Mouse (Mus musculus) midbrain, embryonic 15.5 days (tissue): ENCODE data around the gene Hgfac. TPM values are rescaled to one million over a fixed set of nuclear protein-coding genes. Genes with fewer than 3 reads are reported as not detected.
A peak's percentile ranks its signal among the peaks of the same experiment; 100 is the strongest.

Source experiments
- ATAC-seq: fragments of 200-750 bp; cut with Nextera tagmentation; replicated peaks from 2 replicates; pipeline ENCODE4 v1.8.0; 2017; ENCODE audit warnings: moderate TSS enrichment
- H3K27ac ChIP-seq: fragments of 300-500 bp; sonication (generic); 2 replicates; pipeline ENCODE4 v1.5.1; 2015; ENCODE audit warnings: mild to moderate bottlenecking, inconsistent platforms
- H3K27me3 ChIP-seq: fragments of 300-500 bp; sonication (generic); replicated peaks from 2 replicates; pipeline ENCODE4 v1.6.1; 2015; ENCODE audit warnings: inconsistent platforms
- H3K36me3 ChIP-seq: fragments of 300-500 bp; sonication (generic); replicated peaks from 2 replicates; pipeline ENCODE4 v1.6.1; 2015; ENCODE audit warnings: inconsistent platforms
- H3K4me1 ChIP-seq: fragments of 300-500 bp; sonication (generic); 2 replicates; pipeline ENCODE4 v1.6.1; 2015; ENCODE audit warnings: inconsistent platforms
- H3K4me2 ChIP-seq: fragments of 300-500 bp; sonication (generic); 2 replicates; pipeline ENCODE4 v1.6.1; 2015; ENCODE audit warnings: inconsistent platforms, mild to moderate bottlenecking, moderate library complexity
- H3K4me3 ChIP-seq: fragments of 300-500 bp; sonication (generic); 2 replicates; pipeline ENCODE4 v1.5.1; 2015; ENCODE audit warnings: mild to moderate bottlenecking, inconsistent platforms
- H3K9ac ChIP-seq: fragments of 300-500 bp; sonication (generic); 2 replicates; pipeline ENCODE4 v1.6.1; 2015; ENCODE audit warnings: mild to moderate bottlenecking, inconsistent platforms
- H3K9me3 ChIP-seq: fragments of 300-500 bp; sonication (generic); 2 replicates; pipeline ENCODE4 v1.6.1; 2016; ENCODE audit warnings: inconsistent platforms
- WGBS: fragments of 180-500 bp; shearing (Covaris S2); methylation state at CpG from one replicate; pipeline ENCODE4 v1.1.7; 2015; ENCODE audit warnings: mixed read lengths; 5-methylcytosine and 5-hydroxymethylcytosine counted together
- polyA plus RNA-seq: library from polyadenylated mRNA; unstranded; fragments of >200 nt; fragmentation: Nextera tagmentation; extraction: Ambion mirVana; gene quantifications from 2 replicates; pipeline ENCODE4 v1.2.1, GENCODE M21; 2015

Gene Hgfac
- polyA plus RNA-seq: 0.49 and 0.67 TPM in 2 replicates

DNA sequence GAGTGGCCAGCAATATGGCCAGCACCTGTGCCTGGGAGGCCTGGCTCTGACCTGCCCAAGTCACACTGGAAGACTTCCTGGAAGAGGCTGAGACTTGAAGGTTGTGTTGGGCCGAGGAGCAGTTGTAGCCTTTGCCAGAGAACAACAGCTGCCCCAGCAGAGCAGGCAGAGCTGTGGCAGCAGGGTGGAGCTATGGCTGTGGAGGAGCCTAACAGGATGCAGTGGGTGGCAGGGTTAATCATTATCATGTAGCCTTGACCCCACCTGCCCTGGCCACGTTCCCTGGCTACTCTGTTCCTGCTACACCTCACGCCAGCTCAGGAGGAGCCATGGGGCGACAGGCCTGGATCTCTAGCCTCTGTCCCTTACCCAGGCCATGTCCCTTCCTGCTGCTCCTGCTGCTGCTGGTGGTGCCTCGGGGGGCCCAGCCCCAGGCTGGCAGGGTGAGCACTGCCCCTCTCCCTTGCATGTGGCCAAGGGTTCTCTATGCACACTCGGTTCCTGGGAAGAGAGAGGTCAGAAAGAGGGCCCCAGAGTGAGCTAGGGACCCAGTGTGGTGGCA, at the start of gene Hgfac:
TSS of gene Hgfac (plus strand) at position 242 of the 562 bp plus-strand sequence.
- no peak within 1 kb of the TSS for H3K27ac ChIP-seq
- no peaks in the 10 kb centered on the region for H3K9me3 ChIP-seq
- no peaks in the 10 kb centered on the region for H3K4me1 ChIP-seq
- no peak for ATAC-seq
- no peak within 1 kb of the TSS for H3K4me3 ChIP-seq
- H3K4me2 ChIP-seq: no peak within 1 kb of the TSS
- no peaks in the 10 kb centered on the region for H3K36me3 ChIP-seq
- no peak within 1 kb of the TSS for H3K9ac ChIP-seq
- 72% methylated on average over 6 of the region's 6 CpGs for WGBS
- H3K27me3 ChIP-seq: no peaks in the 10 kb centered on the region

DNA sequence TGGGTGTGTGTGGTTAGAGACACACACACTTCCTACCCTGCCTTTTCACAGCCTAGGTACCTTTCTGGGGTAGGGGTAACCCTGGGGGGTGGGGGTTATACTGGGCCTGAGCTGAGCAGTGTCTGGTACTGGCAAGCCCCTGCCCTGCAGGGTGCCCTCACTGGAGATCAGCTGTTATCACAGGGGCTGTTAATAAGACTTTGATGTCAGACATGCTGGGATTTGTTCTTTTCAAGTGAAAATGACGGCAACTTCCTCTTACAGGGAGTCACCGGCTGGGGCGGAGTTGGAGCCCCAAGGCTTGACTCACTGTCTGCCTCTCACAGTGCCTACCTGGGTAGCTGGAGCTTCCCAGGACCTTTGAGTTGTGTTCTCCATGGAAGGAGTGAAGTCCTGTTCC, 42.6 kb upstream of the Hgfac start:
- no peak overlapping the region for H3K27ac ChIP-seq
- WGBS: 39% methylated on average over 3 of the region's 3 CpGs
- no peak for ATAC-seq

GRCm38 (mm10) chr5:34999281-34999680, 42.0 kb upstream of the Hgfac start:
- no peak for ATAC-seq
- Histone ChIP-seq H3K4me2 (no peak overlapping the region), H3K4me3 (no peak overlapping the region), H3K27me3 (no peaks in the 10 kb centered on the region), H3K9me3 (no peaks in the 10 kb centered on the region), H3K27ac (no peak overlapping the region), H3K36me3 (no peaks in the 10 kb centered on the region), H3K4me1 (peaks cover 20% of the 10 kb centered on the region), H3K9ac (no peak overlapping the region)
- 85% methylated on average over 6 of the region's 6 CpGs for WGBS

More for the DNA sequence above, 42.6 kb upstream of the Hgfac start:
- Histone ChIP-seq H3K4me2 (no peak overlapping the region), H3K9me3 (no peaks in the 10 kb centered on the region), H3K27me3 (no peaks in the 10 kb centered on the region), H3K9ac (no peak overlapping the region), H3K36me3 (no peaks in the 10 kb centered on the region), H3K4me3 (no peak overlapping the region), H3K4me1 (peaks cover 20% of the 10 kb centered on the region)

DNA sequence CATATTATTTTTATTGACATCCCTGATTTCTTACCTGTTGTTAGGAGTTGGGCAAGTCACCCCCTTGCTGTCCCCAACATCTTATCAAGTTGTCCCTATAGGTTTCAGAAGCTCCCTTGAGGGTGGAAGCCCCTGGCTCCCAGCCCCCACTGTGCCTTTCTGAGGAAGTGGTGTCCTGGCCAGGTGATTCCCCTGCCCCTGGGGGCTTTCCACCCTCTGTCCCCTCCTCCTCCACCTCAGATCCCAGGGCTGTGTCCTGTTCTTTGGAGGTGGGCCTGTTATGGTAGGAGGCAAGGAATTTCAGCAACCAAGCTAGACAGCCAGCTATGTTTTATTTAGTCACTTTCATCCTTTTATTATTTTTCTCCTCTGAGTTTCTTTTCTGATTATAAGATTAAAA, 41.0 kb upstream of the Hgfac start:
- Histone ChIP-seq H3K4me1 (peaks cover 16% of the 10 kb centered on the region), H3K27me3 (no peaks in the 10 kb centered on the region), H3K36me3 (no peaks in the 10 kb centered on the region), H3K9me3 (no peaks in the 10 kb centered on the region), H3K4me3 (no peak overlapping the region), H3K27ac (no peak overlapping the region), H3K9ac (no peak overlapping the region), H3K4me2 (no peak overlapping the region)
- no peak for ATAC-seq

DNA sequence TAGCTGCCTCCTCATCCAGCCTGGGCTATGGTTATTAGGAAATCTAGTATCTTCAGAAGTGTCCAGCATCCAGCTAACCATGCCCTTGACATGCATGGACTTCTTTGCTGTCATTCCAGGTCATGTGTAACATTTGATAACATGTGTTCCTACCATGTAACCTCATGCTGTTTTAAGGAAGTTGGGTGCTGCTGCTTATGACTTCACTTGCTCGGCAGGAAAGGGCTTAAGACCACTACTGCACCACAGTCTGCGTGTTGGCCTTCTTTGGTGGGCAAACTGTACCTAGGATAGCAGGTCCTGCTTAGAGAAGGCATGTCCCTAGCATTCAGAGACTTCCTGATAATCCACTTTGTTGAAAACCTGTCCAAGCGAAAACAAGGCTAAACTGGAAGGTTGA, 40.2 kb upstream of the Hgfac start:
- Histone ChIP-seq H3K4me3 (no peak overlapping the region), H3K36me3 (no peaks in the 10 kb centered on the region), H3K4me1 (peaks cover 16% of the 10 kb centered on the region), H3K9ac (no peak overlapping the region), H3K9me3 (no peaks in the 10 kb centered on the region), H3K27ac (0 out of 2 replicates have a peak overlapping the region, but pooled peaks have one; percentile 48), H3K4me2 (no peak overlapping the region), H3K27me3 (no peaks in the 10 kb centered on the region)
- WGBS: 69% methylated on average over 3 of the region's 3 CpGs
- ATAC-seq: no peak

DNA sequence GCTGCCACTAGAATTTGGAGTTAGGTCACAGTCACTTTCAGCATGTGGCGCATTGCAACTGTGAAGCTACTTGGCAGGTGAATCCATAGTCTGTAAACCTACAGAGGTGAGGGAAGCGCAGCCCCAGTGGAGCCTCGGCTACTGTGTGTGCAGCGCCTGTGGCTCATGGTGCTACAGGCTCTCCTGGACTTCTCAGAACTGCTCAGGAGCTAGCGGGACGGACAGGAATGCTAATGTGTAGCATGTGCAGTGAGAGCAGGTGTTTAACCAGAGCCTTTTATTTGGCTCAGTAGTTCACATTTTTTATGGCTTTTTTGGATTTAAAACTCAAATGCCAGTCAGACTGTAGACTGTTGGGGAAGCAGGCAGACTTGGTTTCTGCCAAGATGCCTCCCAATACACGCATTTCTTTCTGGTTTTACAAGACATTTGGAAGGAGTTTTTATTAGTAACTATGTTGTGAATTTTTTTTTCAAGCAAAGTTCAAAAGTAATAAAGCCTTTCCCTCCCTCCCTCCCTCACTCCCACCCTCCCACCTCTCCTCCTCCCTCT, 37.6 kb upstream of the Hgfac start:
- H3K4me1 ChIP-seq: peaks cover 9% of the 10 kb centered on the region
- no peaks in the 10 kb centered on the region for H3K36me3 ChIP-seq
- H3K4me2 ChIP-seq: no peak overlapping the region
- H3K9ac ChIP-seq: no peak overlapping the region
- H3K27me3 ChIP-seq: no peaks in the 10 kb centered on the region
- WGBS: 78% methylated on average over 7 of the region's 7 CpGs
- H3K27ac ChIP-seq: 0 out of 2 replicates have a peak overlapping the region, but pooled peaks have one; percentile 4
- H3K4me3 ChIP-seq: no peak overlapping the region
- ATAC-seq: no peak
- H3K9me3 ChIP-seq: no peaks in the 10 kb centered on the region

DNA sequence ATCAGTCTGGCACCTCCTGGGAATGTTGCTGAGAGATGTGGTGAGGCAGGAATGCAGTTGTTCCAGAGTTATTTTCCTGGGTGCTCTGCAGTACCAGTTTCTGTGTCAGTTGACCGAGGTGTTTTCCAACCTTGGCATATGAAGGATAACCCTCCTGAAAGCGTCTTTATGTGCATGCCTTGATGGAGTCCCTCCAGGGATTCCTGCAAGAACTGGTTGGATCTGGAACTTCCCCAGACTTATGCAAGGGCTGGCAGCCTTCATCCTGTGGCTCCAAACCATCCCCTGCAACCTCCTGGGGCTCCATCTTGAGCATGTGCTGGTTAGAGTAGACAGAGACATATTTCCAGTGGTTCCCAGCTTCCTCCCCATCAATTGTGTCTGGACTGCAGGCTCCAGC, 36.5 kb upstream of the Hgfac start:
- H3K4me1 ChIP-seq: peaks cover 7% of the 10 kb centered on the region
- H3K27me3 ChIP-seq: no peaks in the 10 kb centered on the region
- H3K36me3 ChIP-seq: no peaks in the 10 kb centered on the region
- no peak overlapping the region for H3K27ac ChIP-seq
- H3K9me3 ChIP-seq: no peaks in the 10 kb centered on the region
- H3K4me3 ChIP-seq: no peak overlapping the region
- no peak overlapping the region for H3K9ac ChIP-seq
- no peak overlapping the region for H3K4me2 ChIP-seq
- no peak for ATAC-seq
- WGBS: 90% methylated on average over 2 of the region's 2 CpGs

- ATAC-seq: no peak
- WGBS: 93% methylated on average over 3 of the region's 3 CpGs
- Histone ChIP-seq H3K9me3 (no peaks in the 10 kb centered on the region), H3K4me2 (no peak overlapping the region), H3K4me3 (no peak overlapping the region), H3K36me3 (no peaks in the 10 kb centered on the region), H3K9ac (no peak overlapping the region), H3K4me1 (peaks cover 7% of the 10 kb centered on the region), H3K27me3 (no peaks in the 10 kb centered on the region), H3K27ac (no peak overlapping the region)
Observed at GRCm38 (mm10) chr5:35005659-35006058, 35.6 kb upstream of the Hgfac start.

DNA sequence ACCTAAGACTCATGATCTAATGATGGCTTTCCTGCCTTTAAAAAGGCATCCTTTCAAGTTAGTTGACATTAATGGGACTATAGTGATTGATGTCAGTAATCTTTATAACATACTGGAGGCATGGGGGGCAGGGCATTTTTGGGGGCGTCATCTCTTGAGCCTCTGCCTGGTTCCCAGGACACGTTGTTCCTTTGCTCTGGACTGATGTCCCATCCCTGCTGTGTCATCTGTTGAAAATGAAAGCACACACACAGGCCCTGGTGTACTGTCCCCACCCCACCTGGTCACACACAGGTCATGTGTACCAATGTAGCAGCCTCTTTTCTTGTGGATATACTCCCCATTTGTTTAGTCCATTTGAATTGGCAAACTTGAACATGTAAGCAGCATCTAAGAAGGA, 34.7 kb upstream of the Hgfac start:
- Histone ChIP-seq H3K27ac (no peak overlapping the region), H3K9ac (no peak overlapping the region), H3K4me3 (no peak overlapping the region), H3K36me3 (no peaks in the 10 kb centered on the region), H3K27me3 (no peaks in the 10 kb centered on the region), H3K4me1 (peaks cover 4% of the 10 kb centered on the region), H3K9me3 (no peaks in the 10 kb centered on the region), H3K4me2 (no peak overlapping the region)
- whole genome bisulfite sequencing: 84% methylated on average over 2 of the region's 2 CpGs
- no peak for ATAC-seq

- Histone ChIP-seq H3K36me3 (no peaks in the 10 kb centered on the region), H3K27ac (no peak overlapping the region), H3K27me3 (no peaks in the 10 kb centered on the region), H3K9ac (no peak overlapping the region), H3K4me2 (no peak overlapping the region), H3K4me1 (peaks cover 8% of the 10 kb centered on the region), H3K9me3 (no peaks in the 10 kb centered on the region), H3K4me3 (no peak overlapping the region)
- WGBS: 93% methylated on average over 4 of the region's 4 CpGs
- ATAC-seq: no peak
Observed at GRCm38 (mm10) chr5:35009163-35009562, 32.1 kb upstream of the Hgfac start.

GRCm38 (mm10) chr5:35010656-35011055, 30.7 kb upstream of the Hgfac start:
- Histone ChIP-seq H3K27me3 (no peaks in the 10 kb centered on the region), H3K4me1 (peaks cover 13% of the 10 kb centered on the region), H3K4me3 (no peak overlapping the region), H3K27ac (no peak overlapping the region), H3K4me2 (no peak overlapping the region), H3K36me3 (no peaks in the 10 kb centered on the region), H3K9ac (no peak overlapping the region), H3K9me3 (no peaks in the 10 kb centered on the region)
- WGBS: 81% methylated on average over 5 of the region's 5 CpGs
- ATAC-seq: no peak

DNA sequence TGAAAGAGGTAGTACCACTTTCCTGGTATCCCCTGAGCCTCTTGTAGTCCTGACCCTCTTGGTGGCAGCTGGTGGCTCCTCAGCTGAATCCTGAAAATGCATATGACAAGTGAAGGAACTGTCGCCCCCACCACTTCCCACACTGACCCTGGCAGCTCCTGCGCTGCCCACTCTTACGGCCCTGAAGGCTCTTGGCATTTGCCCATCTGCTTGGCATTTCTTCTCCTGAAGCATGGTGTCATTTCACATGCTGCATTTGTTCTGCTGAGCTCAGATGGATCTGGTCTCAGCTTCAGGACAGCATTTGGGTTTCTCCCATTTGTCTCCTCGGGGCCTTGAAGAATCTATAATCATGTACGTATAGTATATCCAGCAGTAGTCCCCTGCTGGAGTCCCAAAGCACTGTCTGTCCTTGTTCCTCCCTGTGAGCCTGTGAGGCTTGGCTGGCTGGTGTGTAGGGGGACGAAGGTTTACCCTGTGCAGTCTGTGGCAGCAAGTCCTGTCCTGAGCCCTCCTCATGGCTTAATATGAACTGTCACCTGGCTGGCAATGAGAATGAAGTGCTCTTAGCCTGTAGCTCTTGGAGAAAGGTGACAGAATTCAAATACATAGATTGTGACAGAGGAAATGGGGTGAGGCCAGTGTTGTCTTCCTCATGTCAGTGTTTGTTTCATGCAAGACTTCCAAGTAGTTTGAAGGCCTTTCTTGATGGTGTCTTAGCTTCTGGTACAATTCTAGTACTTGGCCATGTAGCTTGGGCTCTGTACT, 30.0 kb upstream of the Hgfac start:
- H3K27ac ChIP-seq: no peak overlapping the region
- H3K9me3 ChIP-seq: no peaks in the 10 kb centered on the region
- no peak overlapping the region for H3K9ac ChIP-seq
- no peak overlapping the region for H3K4me3 ChIP-seq
- H3K36me3 ChIP-seq: no peaks in the 10 kb centered on the region
- no peaks in the 10 kb centered on the region for H3K27me3 ChIP-seq
- WGBS: 94% methylated on average over 6 of the region's 6 CpGs
- peaks cover 13% of the 10 kb centered on the region for H3K4me1 ChIP-seq
- no peak for ATAC-seq
- no peak overlapping the region for H3K4me2 ChIP-seq

GRCm38 (mm10) chr5:35014036-35014435, 27.3 kb upstream of the Hgfac start:
- Histone ChIP-seq H3K27me3 (no peaks in the 10 kb centered on the region), H3K4me3 (no peak overlapping the region), H3K27ac (peak overlapping the region; percentile 69), H3K36me3 (no peaks in the 10 kb centered on the region), H3K4me1 (peaks cover 13% of the 10 kb centered on the region), H3K9ac (no peak overlapping the region), H3K4me2 (no peak overlapping the region), H3K9me3 (no peaks in the 10 kb centered on the region)
- ATAC-seq: peak; percentile 79
- 28% methylated on average over 6 of the region's 6 CpGs for WGBS
